Mouse (Mus musculus) yolk sac, embryonic 10.5 days (tissue): ENCODE data around the gene Il18bp.
"Not testable (repeated sequence)": the region's sequence is repeated elsewhere in the genome, so short reads cannot be mapped to it uniquely, and the experiment has no call there.

Experiments used
- DNase-seq: peaks from one replicate; pipeline ENCODE4 v3.0.0-alpha.2; 2017; ENCODE audit warnings: low spot score

Gene Il18bp

DNA sequence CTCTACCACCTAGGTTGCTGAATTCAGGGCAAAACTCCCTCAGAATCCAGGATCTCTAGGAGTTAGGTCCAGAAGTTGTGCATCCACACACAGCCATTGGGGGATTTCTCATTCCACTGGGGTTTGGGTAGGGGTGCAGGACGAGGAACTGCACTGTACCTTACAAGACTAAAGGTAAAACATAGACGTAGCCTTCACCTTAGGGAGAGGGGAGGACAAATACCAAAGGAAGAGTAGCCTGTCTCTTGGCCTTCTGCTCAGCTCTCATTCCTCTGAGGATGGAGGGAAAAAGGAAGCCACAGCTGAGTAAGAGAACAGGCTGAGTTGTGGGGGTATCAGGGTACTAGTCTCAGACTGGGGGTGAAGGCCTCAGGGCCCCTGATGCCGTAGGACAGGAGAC is at the start of gene Il18bp:
Gene Il18bp, minus strand, starts transcription at position 101 of the 400 bp plus-strand sequence.
- no peak for DNase-seq

- no peak for DNase-seq
Measured at GRCm38 (mm10) chr7:102066363-102066762, 47.9 kb upstream of the Il18bp start.

GRCm38 (mm10) chr7:102065046-102065891 is 46.8 kb upstream of the Il18bp start, which contains the start of the genes Rnf121, Xndc1 and Xntrpc:
Gene Rnf121 (minus strand): TSS chr7:102065469.
Gene Xndc1 (plus strand): TSS chr7:102065511.
Gene Xntrpc (plus strand): TSS chr7:102065713.
- DNase-seq: peak; percentile 95

DNA sequence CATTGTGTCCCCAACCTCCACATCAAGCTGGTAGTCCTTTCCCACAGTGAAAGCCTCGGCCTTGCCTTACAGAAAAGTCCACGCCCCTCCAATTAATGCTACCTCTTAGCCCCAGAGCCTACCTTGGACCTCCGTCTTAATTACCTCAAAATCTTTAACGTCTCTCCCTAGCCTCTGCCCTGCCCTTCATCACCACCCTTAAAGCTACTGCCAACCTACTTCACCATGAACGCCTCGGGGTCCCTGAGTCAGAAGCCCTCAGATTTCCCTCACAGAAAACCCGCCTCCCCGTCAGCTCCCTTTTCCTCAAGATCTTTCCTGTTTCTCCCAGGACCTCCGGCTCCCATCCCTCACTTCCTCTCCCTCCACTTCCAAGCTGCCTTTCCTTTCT is 46.2 kb upstream of the Il18bp start:
- no peak for DNase-seq

DNA sequence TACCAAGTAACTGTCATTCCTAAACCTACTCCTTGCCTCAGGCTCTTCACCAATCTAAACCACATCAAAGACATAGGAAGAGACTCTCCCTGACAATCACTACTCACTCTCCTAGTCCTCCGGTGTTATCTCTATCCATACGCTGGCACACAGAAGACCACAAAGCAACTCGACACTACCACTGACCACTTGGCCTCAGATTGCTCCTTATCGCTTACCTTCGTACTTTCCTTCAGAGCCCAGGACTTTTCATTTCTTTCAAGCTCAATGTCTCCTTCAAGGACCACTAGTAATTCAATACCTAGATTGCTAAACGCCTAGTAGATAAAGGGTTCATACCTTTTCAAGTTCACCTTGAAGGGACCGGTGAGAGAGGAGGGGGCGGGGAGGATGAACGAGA is 45.4 kb upstream of the Il18bp start:
- no peak for DNase-seq

DNA sequence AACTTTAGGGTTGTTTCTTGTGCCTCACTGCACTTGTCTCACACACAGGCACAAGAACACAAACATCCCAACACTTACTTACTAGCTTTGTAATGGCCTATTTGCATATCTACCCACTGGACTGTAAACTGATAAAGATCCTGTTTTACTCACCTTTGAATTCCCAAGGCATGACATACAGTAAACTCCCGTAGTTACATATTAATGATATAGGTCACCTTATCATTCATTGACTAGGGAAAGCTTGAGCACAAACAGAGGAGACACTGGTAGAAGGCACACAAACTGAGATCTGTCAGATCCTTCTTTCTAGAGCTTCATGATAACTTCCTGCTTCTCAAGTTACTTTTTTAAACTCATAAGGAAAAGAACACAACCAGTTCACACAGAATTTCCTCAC is 43.7 kb upstream of the Il18bp start:
- DNase-seq: no peak

DNA sequence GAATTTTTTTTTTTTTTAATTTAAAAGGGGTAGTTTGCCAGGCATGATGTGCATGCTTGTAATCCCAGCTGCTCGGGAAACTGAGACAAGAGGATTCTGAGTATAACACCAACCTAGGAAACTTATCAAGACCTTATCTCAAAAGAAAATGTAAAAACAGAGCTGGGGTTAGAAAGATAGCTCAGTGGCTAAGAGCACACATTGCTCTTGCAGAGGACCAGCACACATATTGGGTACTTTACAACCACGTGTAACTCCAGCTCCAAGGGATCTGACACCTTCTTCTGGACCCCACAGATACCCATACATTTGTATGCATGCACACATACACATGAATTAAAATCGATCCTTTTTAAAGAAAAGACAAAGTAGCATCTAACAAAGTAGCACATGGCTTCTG is 42.9 kb upstream of the Il18bp start:
- no peak for DNase-seq

DNA sequence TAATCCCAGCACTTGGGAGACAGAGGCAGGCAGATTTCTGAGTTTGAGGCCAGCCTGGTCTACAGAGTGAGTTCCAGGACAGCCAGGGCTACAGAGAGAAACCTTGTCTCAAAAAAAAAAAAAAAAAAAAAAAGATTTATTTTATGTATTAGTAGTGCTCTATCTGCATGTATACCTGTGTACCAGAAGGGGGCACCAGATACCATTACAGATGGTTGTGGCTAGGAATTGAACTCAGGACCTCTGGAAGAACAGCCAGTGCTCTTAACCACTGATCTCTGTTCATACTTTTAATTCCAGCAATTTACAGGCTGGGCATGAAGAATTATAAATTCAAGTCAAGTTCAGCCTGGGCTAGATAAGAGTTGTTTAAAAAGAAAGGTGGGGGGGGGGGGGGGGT is 30.0 kb upstream of the Il18bp start:
- not testable (repeated sequence) for DNase-seq

- DNase-seq: no peak
Measured at GRCm38 (mm10) chr7:102042314-102042713, 23.8 kb upstream of the Il18bp start.

DNA sequence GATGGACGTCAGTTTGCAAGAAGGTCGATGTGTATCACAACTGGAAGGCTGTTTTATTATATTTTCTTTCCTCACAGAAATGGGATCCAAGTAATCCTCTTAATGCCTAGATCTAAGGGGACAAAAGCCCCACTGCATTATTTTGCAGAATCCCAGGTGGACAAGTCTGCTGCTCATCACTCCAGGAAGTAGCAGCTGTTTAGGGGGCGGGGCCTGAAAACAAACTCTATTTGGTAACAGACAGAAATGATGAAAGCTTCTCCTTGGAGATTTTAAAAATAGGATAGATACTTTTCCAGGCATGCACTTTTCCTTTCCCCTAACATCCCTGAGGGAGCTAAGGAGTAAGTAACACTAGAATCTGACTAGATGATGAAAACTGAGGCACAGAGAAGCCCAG is 18.8 kb upstream of the Il18bp start:
- no peak for DNase-seq

DNA sequence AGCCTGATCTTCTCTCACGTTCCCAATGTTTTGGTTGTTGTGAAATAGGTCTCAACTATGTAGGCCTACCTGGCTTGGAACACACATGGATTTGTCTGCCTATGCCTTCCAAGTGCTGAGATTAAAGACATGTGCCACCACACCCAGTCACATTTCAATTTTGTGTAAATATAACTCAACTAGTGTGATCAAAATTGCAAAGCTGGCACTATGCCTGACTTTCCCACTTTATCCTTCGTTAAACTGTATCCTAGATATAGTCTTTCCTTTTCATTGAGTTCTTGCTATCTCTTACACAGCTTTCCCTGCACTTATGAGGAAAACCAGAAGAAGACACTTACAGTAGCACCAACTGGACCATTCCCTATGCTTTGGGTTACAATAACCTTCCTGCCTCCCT is 17.0 kb upstream of the Il18bp start:
- no peak for DNase-seq

- no peak for DNase-seq
Measured at GRCm38 (mm10) chr7:102034904-102035303, 16.4 kb upstream of the Il18bp start.

- DNase-seq: no peak
Measured at GRCm38 (mm10) chr7:102025187-102026119, 7.0 kb upstream of the Il18bp start.

GRCm38 (mm10) chr7:102023821-102024220 is 5.3 kb upstream of the Il18bp start:
- no peak for DNase-seq

DNA sequence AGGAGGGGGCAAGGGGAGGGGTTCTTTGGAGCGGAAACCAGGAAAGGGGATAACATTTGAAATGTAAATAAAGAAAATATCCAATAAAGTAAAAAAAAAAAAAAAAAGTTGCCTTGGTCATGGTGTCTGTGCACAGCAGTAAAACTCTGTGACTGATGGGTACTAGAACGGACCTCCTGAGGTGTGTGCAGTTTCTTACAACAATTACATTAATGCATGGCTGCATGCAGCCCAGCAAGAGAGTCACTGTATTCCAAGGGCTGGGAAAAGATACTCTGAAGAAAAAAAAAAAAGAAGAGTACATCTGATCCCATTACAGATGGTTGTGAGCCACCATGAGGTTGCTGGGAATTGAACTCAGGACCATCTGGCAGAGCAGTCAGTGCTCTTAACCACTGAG is 2.4 kb upstream of the Il18bp start:
- DNase-seq: not testable (repeated sequence)

DNA sequence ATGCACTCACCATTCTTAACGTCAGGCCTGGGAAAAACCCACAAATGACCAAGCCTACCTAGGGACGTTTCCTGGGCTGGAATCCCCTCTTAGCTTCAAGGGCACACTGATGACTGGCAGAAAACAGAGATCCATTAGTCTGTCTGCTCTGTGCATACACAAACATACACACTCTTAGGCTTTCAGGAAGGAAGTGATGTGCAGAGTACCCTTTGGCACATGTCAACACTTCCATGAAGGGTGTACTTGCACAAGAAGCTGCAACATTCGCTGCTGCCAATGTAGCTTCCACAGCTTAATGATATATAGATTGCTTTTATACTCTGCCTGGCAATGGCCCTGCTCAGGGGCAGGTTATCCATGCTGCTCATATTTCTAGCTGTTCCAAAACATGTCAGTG is 872 bp upstream of the Il18bp start:
- no peak for DNase-seq

GRCm38 (mm10) chr7:102018034-102018433 is 456 bp downstream of the Il18bp start:
- no peak for DNase-seq

- DNase-seq: no peak
Measured at GRCm38 (mm10) chr7:102017452-102017851, 1.0 kb downstream of the Il18bp start.

DNA sequence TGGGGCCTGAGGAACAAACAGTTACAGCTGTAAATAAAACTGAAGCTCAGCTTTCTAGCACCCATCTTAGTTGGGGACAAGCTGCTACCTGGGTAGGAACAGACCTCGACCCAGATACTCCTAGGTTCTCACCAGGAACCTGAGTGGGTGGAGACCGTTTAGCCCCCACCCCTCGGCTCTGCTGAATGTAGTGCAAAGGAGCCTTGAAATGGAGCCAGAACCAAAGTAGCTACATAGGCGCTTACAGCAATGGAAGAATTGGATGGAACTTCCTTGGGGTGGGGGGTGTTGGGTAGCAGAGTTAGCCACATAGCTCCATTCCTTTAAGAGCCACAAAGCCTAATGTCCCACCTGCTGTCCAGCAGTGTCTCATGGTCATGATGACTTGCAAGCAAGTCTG is 1.6 kb downstream of the Il18bp start:
- DNase-seq: no peak

- no peak for DNase-seq
Measured at GRCm38 (mm10) chr7:102014995-102015394, 3.5 kb downstream of the Il18bp start.

- no peak for DNase-seq
Measured at GRCm38 (mm10) chr7:102013416-102013815, 5.1 kb downstream of the Il18bp start.

- DNase-seq: no peak
Measured at GRCm38 (mm10) chr7:102011855-102012254, 6.6 kb downstream of the Il18bp start.

GRCm38 (mm10) chr7:102006520-102006919 is 12.0 kb downstream of the Il18bp start:
- no peak for DNase-seq
